Mouse (Mus musculus): ENCODE data around the gene Arhgap31.

The Arhgap31 gene

GRCm38 (mm10) chr16:38549479-38550396 lies 163.3 kb downstream of the Arhgap31 start, which contains the start of gene Poglut1:
Gene Poglut1, minus strand, starts transcription at chr16:38550258.
- DNase-seq (ENCODE audit: low read depth, low spot score), result peak; percentile 27
